Mouse (Mus musculus): Measurements from ENCODE around the gene Mien1.

Gene Mien1

GRCm38 (mm10) chr11:98459860-98460259, 21.1 kb upstream of the Mien1 start:
- DNase-seq (ENCODE audit: low spot score) = no peak

- DNase-seq (ENCODE audit: low spot score) = no peak
Measured at GRCm38 (mm10) chr11:98459071-98459741, 20.4 kb upstream of the Mien1 start.

DNA sequence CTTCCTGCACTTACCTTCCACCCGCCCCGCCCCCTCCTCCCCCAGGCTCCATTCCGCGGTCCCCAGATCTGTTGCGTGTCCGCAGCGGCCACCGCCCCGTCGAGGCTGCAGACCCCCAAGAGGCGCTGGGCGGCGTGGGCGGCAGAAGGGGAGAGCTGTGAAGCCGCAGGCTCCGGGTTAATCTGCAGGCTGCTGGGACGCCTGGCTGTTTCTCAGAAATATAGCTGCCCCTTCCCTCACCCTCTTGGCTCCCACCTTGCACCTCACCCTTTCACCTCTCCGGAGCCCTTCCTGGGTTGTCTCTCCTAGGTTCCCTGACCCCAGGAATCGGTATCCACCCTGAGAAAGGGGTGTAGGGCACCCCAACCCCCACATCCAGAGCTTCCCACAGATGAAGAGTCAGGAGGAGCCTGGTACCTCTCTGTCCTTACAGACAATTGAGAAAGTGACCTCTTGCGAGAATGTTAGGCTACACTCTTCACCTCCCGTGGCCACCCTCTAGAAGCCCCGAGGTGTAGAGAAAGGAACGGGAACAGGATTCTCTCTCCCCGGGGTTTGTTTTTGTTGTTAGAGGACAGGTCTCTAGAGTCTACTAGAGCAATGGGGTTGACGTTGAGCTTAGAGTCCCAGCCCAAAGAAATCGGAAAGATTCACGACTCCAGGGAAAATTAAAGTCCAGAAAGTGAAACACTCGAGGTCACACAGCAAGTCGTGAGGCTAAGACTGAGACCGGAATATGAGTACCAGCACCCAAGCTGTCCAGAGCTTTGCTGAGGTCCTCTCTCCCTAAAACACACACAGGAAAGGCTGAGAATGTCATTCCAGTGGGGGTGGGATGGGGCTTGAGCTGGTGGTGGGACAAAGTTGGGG, 19.6 kb upstream of the Mien1 start:
- no peak for DNase-seq (ENCODE audit: low spot score)

GRCm38 (mm10) chr11:98457367-98458120, 18.8 kb upstream of the Mien1 start:
- peak; percentile 89 for DNase-seq (ENCODE audit: low spot score)

- DNase-seq (ENCODE audit: low spot score) = peak; percentile 12
Measured at GRCm38 (mm10) chr11:98456945-98457344, 18.2 kb upstream of the Mien1 start.

GRCm38 (mm10) chr11:98456545-98456944, 17.8 kb upstream of the Mien1 start:
- no peak for DNase-seq (ENCODE audit: low spot score)

- peak; percentile 18 for DNase-seq (ENCODE audit: low spot score)
Measured at GRCm38 (mm10) chr11:98455484-98455883, 16.7 kb upstream of the Mien1 start.

GRCm38 (mm10) chr11:98449921-98450771, 11.4 kb upstream of the Mien1 start:
- DNase-seq (ENCODE audit: low spot score) = no peak

DNA sequence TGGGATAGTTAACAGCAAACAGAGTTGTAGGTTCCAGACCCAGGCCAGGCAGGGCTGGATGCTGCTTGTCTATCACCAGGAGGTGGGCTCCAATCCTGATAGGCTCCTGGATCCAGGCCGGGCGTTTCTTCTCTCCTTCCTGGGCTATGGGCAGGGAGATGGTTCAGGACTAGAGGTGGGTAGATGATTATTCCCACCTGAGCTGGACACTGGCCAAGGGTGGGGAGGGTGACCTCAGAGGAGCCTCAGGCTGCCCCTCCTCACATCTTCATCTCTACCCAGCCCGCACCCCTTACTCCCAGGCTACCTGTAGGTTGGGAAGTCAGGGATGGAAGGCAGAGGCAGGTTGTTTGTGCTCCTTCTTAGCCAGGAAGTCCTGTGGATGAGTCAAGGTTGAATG, 10.6 kb upstream of the Mien1 start:
- DNase-seq (ENCODE audit: low spot score) = no peak

DNA sequence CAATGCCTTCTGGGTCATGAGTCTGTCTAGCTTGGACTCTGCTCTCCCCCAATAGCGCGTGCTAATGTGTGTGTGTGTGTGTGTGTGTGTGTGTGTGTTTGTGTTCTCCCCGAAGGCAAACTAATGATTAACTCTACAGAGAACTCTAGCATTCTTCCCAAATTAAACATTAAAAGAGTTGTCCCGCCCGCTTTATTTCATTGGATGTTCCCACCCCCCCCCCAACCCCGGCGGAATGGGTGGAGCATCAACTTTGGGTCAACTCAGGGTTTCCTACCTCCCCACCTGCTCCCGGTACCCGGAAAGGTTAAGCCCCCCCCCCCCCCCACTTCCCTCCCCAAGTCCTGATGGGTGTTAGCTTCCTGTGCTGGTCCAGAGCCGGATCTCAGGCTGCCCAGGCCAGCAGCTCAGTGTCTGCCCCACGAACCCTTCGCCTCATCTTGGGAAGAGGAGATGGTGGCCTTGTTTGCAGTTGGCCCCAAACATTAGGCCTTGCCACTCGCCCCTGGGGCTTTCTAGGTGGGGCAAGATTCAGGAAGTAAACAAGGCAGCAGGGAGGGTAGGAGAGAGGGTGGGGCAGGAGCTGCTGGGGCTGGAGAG, 9.5 kb upstream of the Mien1 start:
- no peak for DNase-seq (ENCODE audit: low spot score)

- no peak for DNase-seq (ENCODE audit: low spot score)
Measured at GRCm38 (mm10) chr11:98447475-98447834, 8.7 kb upstream of the Mien1 start.

GRCm38 (mm10) chr11:98446562-98447474, 8.0 kb upstream of the Mien1 start:
- peak; percentile 75 for DNase-seq (ENCODE audit: low spot score)

DNA sequence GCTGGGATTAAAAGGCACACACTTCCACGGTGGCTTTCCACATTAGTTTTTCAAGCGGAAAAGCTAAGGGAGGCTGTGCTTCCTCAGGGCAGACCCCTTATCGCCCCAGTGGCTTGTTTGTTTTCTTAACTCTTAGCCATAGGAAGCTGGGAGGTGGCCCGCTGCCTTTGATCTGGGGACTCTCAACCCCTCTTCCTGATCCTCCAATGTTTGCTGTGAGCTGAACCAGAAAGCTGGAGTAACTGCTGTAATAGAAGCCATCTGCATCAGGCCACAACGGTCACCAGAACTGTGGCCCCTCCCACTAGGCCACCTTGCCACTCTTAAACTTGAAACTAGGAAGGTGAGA, 7.4 kb upstream of the Mien1 start, which contains the start of gene Grb7:
Gene Grb7 (plus strand): TSS at position 182 of the 349 bp plus-strand sequence.
- DNase-seq (ENCODE audit: low spot score) = peak; percentile 70

DNA sequence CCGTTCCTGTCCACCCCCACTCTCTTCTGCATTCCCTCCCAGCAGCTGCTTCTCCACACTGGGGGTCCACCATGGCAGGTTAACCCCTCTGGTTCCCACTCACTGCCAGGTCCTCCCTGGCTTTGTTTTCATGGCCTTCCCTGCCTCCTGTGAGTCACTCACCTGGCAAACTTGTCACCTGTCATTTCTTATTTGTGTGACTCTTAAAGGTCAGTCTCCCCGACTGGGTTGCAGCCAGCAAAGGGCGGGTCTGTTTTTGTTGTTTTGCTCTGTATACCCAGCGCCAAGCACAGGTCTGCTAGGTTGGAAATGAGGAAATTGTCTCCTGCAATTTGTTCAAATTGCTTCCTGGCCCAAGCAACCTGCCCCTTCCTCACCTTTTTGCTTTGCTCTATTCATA, 6.9 kb upstream of the Mien1 start:
- no peak for DNase-seq (ENCODE audit: low spot score)

DNA sequence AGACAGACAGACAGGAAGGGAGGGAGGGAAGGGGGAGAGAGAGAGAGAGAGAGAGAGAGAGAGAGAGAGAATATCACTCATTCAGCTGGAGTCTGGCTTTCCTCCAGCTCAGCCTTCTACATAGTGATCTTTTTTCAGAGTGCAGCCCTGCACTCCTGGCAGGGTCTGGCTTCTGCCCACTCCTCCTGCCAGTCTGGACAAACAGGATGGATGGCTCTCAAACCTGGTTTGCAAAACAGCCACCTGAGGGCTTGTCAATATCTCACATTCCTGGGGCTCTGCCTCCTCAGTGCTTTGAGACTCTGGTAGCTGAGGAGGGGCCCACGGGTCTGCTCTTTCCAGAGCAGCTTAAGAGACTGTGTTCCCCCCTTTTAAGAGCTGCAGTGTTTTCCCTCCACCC, 6.4 kb upstream of the Mien1 start:
- DNase-seq (ENCODE audit: low spot score) = no peak

DNA sequence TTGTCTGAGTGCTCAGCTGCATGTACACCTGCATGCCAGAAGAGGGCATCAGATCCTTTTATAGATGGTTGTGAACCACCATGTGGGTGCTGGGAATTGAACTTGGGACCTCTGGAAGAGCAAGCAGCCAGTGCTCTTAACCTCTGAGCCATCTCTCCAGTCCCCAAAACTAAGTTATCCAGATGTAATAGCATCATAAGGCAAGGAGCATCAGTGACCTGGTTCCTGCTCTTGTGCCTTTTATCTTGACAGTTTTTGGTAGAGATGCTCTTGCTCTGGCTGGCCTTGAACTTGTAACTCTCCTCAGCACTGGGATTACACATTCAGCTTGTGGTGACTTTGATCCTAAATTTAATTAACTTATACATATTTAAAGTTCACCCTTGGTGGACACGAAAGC, 4.9 kb upstream of the Mien1 start:
- DNase-seq (ENCODE audit: low spot score) = no peak

GRCm38 (mm10) chr11:98437441-98437840, 1.4 kb downstream of the Mien1 start:
- DNase-seq (ENCODE audit: low spot score) = no peak

DNA sequence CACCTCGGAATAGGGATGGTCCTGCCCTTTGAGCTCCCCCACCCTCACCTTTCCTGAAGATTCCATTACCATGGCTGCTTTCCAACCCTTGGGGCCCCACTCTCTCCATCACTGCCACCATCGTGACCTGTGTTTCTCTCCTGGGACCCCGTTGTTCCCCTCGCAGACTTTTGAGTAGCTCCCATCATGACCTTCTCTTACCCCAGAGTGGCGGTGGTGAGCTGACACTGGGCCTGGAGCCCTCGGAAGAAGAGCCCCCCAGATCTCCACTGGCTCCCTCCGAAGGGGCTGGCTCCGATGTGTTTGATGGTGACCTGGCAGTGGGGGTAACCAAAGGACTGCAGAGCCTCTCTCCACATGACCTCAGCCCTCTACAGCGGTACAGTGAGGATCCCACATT, 3.1 kb downstream of the Mien1 start:
- DNase-seq (ENCODE audit: low spot score) = no peak

DNA sequence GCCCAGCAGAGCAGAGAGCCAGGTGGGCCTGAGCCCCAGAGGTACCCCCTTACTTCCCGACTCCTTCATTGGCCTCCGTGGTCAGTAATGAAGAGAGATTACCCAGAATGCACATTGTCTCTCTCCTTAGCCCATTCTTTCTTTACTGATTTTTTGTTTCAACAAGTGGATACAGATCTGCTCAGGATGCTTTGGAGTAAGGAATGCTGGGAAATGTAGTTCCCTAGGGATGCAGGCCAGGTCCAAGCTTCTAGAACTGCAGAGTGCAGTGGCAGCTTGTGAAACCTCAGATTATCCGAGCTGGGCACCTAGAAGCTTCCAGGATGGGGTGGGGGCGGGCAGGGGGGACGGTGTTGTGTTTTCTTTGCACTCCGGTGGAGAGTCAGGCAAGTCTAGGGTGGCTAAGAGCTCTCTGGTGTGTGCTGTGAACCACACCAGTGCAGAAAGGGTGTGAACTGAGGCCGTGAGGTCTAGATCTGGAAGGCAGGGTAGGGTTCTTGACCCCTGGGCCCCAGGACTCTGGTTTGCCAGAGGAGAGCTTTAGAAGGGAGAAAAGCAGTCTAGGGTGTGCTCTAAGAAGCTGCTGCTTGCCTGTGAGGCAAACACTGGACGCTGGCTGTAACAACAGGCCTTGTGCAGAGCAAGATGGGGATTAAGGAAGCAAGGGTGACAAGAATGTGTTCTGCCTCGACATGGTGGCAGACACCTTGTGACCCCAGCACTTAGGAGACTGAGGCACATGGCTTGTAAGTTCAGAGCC, 6.9 kb downstream of the Mien1 start:
- no peak for DNase-seq (ENCODE audit: low spot score)

DNA sequence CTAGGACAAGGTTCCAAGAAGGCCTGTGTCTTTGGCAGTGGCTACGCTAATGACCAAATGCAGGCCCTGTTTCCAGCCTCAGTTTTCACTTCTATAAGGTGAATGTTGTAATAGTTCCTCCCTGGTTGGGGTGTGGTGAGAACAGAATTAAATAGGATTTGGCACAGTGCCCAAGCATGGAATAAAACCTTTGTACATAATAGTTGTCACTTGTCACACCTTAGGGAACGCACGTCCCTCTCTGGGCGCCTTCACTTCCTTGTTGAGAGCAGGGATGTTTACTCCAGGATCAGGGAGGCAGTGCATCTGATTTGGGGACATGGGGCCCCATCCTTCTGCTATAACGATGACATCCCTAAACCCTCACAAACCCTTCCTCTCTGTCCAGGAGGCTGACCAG, 10.4 kb downstream of the Mien1 start:
- no peak for DNase-seq (ENCODE audit: low spot score)
